Mouse (Mus musculus) embryonic facial prominence, embryonic 15.5 days (tissue): ENCODE measurements around the gene Cchcr1. TPM values are rescaled to one million over a fixed set of nuclear protein-coding genes. Genes with fewer than 3 reads are reported as not detected.
A peak's percentile ranks its signal among the peaks of the same experiment; 100 is the strongest.

ENCODE experiments used
- ATAC-seq: fragments of 200-750 bp; cut with Nextera tagmentation; 2 replicates; pipeline ENCODE4 v1.8.0; 2017; ENCODE audit warnings: low read depth, moderate TSS enrichment; ENCODE audit not compliant: insufficient number of reproducible peaks, low FRiP score, low TSS enrichment
- H3K27ac ChIP-seq: fragments of 300-500 bp; sonication (generic); replicated peaks from 2 replicates; pipeline ENCODE4 v1.5.1; 2015; ENCODE audit warnings: mild to moderate bottlenecking, inconsistent platforms
- H3K27me3 ChIP-seq: fragments of 300-500 bp; sonication (generic); 2 replicates; pipeline ENCODE4 v1.6.1; 2015; ENCODE audit warnings: inconsistent platforms
- H3K36me3 ChIP-seq: fragments of 300-500 bp; sonication (generic); 2 replicates; pipeline ENCODE4 v1.6.1; 2015; ENCODE audit warnings: mild to moderate bottlenecking, inconsistent platforms
- H3K4me1 ChIP-seq: fragments of 300-500 bp; sonication (generic); 2 replicates; pipeline ENCODE4 v1.6.1; 2015; ENCODE audit warnings: inconsistent platforms
- H3K4me2 ChIP-seq: fragments of 300-500 bp; sonication (generic); replicated peaks from 2 replicates; pipeline ENCODE4 v1.6.1; 2015; ENCODE audit warnings: mild to moderate bottlenecking, inconsistent platforms
- H3K4me3 ChIP-seq: fragments of 300-500 bp; sonication (generic); replicated peaks from 2 replicates; pipeline ENCODE4 v1.5.1; 2015; ENCODE audit warnings: mild to moderate bottlenecking, inconsistent platforms
- H3K9ac ChIP-seq: fragments of 300-500 bp; sonication (generic); 2 replicates; pipeline ENCODE4 v1.6.1; 2015; ENCODE audit warnings: inconsistent platforms
- H3K9me3 ChIP-seq: fragments of 300-500 bp; sonication (generic); replicated peaks from 2 replicates; pipeline ENCODE4 v1.6.1; 2016; ENCODE audit warnings: inconsistent platforms
- WGBS: fragments of 180-500 bp; shearing (Covaris S2); methylation state at CpG from one replicate; pipeline ENCODE4 v1.1.7; 2015; 5-methylcytosine and 5-hydroxymethylcytosine counted together
- polyA plus RNA-seq: library from polyadenylated mRNA; unstranded; fragments of >200 nt; fragmentation: Nextera tagmentation; extraction: Ambion mirVana; gene quantifications from 2 replicates; pipeline ENCODE4 v1.2.1, GENCODE M21; 2015

Cchcr1 gene
- polyA plus RNA-seq, 1 experiment from 2014 or later: 20.7 TPM

DNA sequence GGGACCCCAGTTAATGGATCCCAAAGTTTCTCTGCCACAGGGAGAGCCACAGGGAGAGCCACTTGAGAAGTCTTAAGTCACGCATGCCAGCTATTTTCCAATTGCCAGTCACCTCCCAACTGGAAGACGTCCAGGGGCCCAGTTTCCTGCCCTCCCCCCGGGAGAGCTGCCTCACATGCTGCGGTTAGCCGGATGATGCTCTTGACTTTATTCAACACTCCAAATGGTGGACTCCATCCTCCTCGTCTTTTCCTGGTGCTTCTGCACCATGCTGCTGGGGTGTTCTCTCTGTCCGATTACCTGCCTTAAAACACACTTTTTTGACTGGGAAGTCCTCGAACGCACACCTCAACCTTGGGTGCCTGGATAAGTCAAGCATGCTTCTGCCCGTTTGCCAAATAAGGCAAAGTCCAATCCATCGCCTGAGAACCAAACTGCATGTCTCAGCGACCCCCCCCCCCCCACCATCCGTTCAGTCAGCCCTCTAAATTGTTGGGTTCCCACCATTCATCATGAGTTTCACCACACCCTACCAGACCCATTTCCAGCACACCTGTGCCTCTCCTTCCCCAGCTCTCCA, 39.4 kb downstream of the Cchcr1 start:
- no peak overlapping the region for H3K4me2 ChIP-seq

DNA sequence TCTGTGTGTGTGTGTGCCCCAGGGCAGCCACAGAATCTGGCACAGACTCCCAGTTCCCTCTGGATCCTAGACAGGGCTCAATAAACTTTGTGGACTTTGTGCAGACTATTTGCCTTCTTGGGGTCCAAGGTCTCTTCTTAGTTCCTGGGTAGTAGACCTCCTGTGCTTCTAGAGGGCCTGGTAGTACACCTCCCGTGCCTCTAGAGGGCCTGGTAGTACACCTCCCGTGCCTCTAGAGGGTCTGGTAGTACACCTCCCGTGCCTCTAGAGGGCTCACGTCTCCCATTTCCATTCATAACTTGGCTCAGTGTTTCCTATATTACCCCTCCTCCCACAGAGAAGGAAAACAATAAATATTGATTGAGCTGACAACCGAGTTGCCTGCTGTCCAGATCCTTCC, 39.9 kb downstream of the Cchcr1 start:
- no peak for ATAC-seq
- Histone ChIP-seq H3K27me3 (no peaks in the 10 kb centered on the region), H3K27ac (no peak overlapping the region; the same call in 1 of the 2 replicates), H3K4me2 (no peak overlapping the region), H3K4me3 (no peak overlapping the region), H3K9ac (no peak overlapping the region), H3K4me1 (no peaks in the 10 kb centered on the region), H3K36me3 (no peaks in the 10 kb centered on the region), H3K9me3 (no peaks in the 10 kb centered on the region)
- WGBS: 33% methylated on average over 5 of the region's 5 CpGs

More for the DNA sequence above, 39.4 kb downstream of the Cchcr1 start:
- H3K27ac ChIP-seq: no peak overlapping the region; the same call in 1 of the 2 replicates
- WGBS: 81% methylated on average over 13 of the region's 13 CpGs
- H3K36me3 ChIP-seq: no peaks in the 10 kb centered on the region
- no peaks in the 10 kb centered on the region for H3K9me3 ChIP-seq
- no peak overlapping the region for H3K9ac ChIP-seq
- H3K27me3 ChIP-seq: no peaks in the 10 kb centered on the region
- H3K4me3 ChIP-seq: no peak overlapping the region
- H3K4me1 ChIP-seq: peaks cover 2% of the 10 kb centered on the region; the same call in 1 of the 2 replicates
- ATAC-seq: no peak

DNA sequence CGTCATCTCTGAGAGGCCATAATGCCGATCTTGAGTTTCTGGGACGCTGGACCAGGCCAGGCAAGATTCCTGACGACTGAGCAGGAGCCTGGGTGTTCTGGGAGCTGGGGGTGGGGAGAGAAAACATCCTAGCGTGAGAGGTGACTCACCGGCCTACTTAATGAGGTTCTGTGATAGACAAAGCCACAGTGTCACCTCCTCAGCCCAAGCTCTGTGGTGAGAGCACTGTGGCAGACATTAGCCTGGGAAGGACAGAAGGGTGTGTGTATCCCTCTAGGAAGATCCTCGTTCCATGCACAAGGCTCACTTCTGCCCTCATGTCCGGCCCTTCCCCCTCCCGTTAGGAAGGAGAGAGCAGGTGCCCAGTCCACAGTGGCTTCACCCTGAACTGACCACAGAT, 40.5 kb downstream of the Cchcr1 start:
- no peaks in the 10 kb centered on the region for H3K36me3 ChIP-seq
- no peak overlapping the region for H3K9ac ChIP-seq
- no peak for ATAC-seq
- H3K27ac ChIP-seq: no peak overlapping the region; the same call in 1 of the 2 replicates
- WGBS: 73% methylated on average over 9 of the region's 9 CpGs
- no peak overlapping the region for H3K4me2 ChIP-seq
- H3K27me3 ChIP-seq: no peaks in the 10 kb centered on the region
- H3K9me3 ChIP-seq: no peaks in the 10 kb centered on the region
- H3K4me3 ChIP-seq: no peak overlapping the region
- no peaks in the 10 kb centered on the region for H3K4me1 ChIP-seq

GRCm38 (mm10) chr17:35558216-35558615, 41.3 kb downstream of the Cchcr1 start:
- H3K4me3 ChIP-seq: no peak overlapping the region
- WGBS: 63% methylated on average over 8 of the region's 8 CpGs
- no peaks in the 10 kb centered on the region for H3K36me3 ChIP-seq
- H3K9me3 ChIP-seq: no peaks in the 10 kb centered on the region
- no peak overlapping the region for H3K27ac ChIP-seq
- H3K4me2 ChIP-seq: no peak overlapping the region
- H3K27me3 ChIP-seq: no peaks in the 10 kb centered on the region
- H3K9ac ChIP-seq: no peak overlapping the region
- no peak for ATAC-seq
- H3K4me1 ChIP-seq: no peaks in the 10 kb centered on the region

- no peak for ATAC-seq
- 52% methylated on average over 3 of the region's 3 CpGs for WGBS
- Histone ChIP-seq H3K27ac (no peak within 1 kb of the TSS), H3K27me3 (peaks cover 21% of the 10 kb centered on the region), H3K9ac (no peak within 1 kb of the TSS), H3K36me3 (no peaks in the 10 kb centered on the region), H3K4me1 (peaks cover 11% of the 10 kb centered on the region), H3K4me3 (no peak within 1 kb of the TSS), H3K9me3 (no peaks in the 10 kb centered on the region), H3K4me2 (no peak within 1 kb of the TSS)
Measured at GRCm38 (mm10) chr17:35567150-35567549, 50.2 kb downstream of the Cchcr1 start, which contains the start of gene 2300002M23Rik. Gene 2300002M23Rik, plus strand, starts transcription at chr17:35567450.

GRCm38 (mm10) chr17:35567767-35568166, 50.9 kb downstream of the Cchcr1 start:
- H3K4me2 ChIP-seq: no peak overlapping the region
- no peak overlapping the region for H3K27ac ChIP-seq
- 21% methylated on average over 9 of the region's 9 CpGs for WGBS
- no peaks in the 10 kb centered on the region for H3K9me3 ChIP-seq
- H3K36me3 ChIP-seq: no peaks in the 10 kb centered on the region
- H3K27me3 ChIP-seq: peaks cover 21% of the 10 kb centered on the region
- peaks cover 11% of the 10 kb centered on the region for H3K4me1 ChIP-seq
- no peak overlapping the region for H3K4me3 ChIP-seq
- H3K9ac ChIP-seq: no peak overlapping the region
- no peak for ATAC-seq

DNA sequence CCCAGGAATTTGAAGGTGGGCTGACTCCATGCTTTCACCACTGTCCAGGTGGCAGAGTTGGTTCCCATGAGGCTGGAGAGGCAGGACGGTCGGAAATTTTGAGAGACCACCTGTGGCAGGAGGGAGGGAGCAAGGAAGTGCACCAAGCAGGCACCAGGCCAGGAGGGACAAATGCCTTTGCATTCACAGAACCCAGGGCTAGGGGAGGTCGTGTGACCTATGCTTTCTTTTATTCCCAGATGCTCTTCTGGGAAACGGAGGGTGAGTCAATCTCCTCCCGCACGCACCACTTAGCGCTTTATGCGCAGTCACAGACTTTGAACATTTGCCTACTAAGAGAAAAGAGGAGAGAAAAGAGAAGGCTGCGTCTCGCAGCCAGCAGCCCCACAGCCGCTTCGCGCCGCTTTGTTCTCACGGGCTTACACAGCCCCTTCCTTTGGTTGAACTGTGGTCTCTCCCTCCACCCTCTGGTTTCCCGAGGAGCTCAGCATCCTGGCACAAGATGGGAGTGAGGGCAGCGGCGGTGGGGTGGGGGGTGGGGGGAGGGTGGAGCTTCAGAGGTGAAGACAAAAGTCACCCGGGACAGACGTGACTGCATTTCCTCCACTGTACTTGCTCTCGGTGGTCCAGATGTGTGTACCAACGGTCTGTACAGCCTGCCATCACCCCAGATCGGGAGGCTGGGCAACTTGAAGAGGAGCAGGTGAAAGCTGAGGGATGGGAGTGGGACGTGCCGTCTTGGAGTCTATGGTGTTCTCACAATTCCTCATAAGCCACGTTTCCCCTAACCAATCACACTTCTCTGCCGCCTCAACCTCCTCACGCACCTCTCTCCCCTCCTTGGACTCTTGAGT, 52.4 kb downstream of the Cchcr1 start:
- WGBS: 6% methylated on average over 28 of the region's 28 CpGs
- H3K36me3 ChIP-seq: no peaks in the 10 kb centered on the region
- H3K4me1 ChIP-seq: peaks cover 11% of the 10 kb centered on the region
- H3K9ac ChIP-seq: no peak overlapping the region
- peak overlapping the region; percentile 47 for H3K4me2 ChIP-seq
- ATAC-seq: peak; percentile 32; the same call in 1 of the 2 replicates
- H3K27me3 ChIP-seq: peaks cover 21% of the 10 kb centered on the region
- H3K4me3 ChIP-seq: peak overlapping the region; percentile 22
- H3K9me3 ChIP-seq: no peaks in the 10 kb centered on the region
- no peak overlapping the region for H3K27ac ChIP-seq

- 70% methylated on average over 14 of the region's 14 CpGs for WGBS
- ATAC-seq: no peak
- no peak overlapping the region for H3K9ac ChIP-seq
- H3K9me3 ChIP-seq: no peaks in the 10 kb centered on the region
- no peak overlapping the region for H3K4me3 ChIP-seq
- H3K36me3 ChIP-seq: no peaks in the 10 kb centered on the region
- peaks cover 11% of the 10 kb centered on the region for H3K4me1 ChIP-seq
- peaks cover 25% of the 10 kb centered on the region for H3K27me3 ChIP-seq
- H3K4me2 ChIP-seq: no peak overlapping the region
- H3K27ac ChIP-seq: no peak overlapping the region
Measured at GRCm38 (mm10) chr17:35570836-35571235, 53.9 kb downstream of the Cchcr1 start.

DNA sequence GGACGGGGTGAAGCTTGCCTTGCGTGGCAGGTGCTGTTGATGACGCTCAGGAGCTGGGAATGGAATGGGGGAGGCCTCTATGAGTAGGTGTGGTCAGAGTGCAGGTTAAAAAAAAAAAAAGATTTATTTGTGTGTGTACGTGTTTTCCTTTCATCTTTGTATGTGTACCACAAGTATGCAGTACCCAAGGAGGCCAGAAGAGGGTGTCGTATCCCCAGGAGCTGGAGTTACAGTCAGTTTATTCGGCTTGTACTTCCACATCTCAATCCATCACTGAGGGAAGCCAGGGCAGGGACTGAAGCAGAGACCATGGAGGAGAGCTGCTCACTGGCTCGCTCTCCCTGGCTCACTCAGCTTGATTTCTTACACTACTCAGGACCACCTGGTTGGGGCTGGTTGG, 54.6 kb downstream of the Cchcr1 start:
- Histone ChIP-seq H3K4me3 (no peak overlapping the region), H3K4me1 (peaks cover 11% of the 10 kb centered on the region), H3K27me3 (peaks cover 29% of the 10 kb centered on the region), H3K9me3 (no peaks in the 10 kb centered on the region), H3K36me3 (no peaks in the 10 kb centered on the region), H3K4me2 (no peak overlapping the region), H3K9ac (no peak overlapping the region), H3K27ac (no peak overlapping the region)
- ATAC-seq: no peak
- WGBS: 92% methylated on average over 7 of the region's 7 CpGs

- no peak for ATAC-seq
- Histone ChIP-seq H3K4me2 (no peak overlapping the region), H3K9me3 (no peaks in the 10 kb centered on the region), H3K27ac (no peak overlapping the region), H3K4me3 (no peak overlapping the region), H3K9ac (no peak overlapping the region), H3K27me3 (peaks cover 8% of the 10 kb centered on the region; the same call in 1 of the 2 replicates), H3K4me1 (no peaks in the 10 kb centered on the region), H3K36me3 (no peaks in the 10 kb centered on the region)
- WGBS: 21% methylated on average over 6 of the region's 6 CpGs
Measured at GRCm38 (mm10) chr17:35578211-35578610, 61.3 kb downstream of the Cchcr1 start.
